ENCODE assay signal across 9 mouse cellular contexts in genomic region chr7:142088886-142089285, GRCm38 (mm10). TPM values are rescaled to one million over a fixed set of nuclear protein-coding genes. Genes with fewer than 3 reads are reported as not detected.
A peak's percentile ranks its signal among the peaks of the same experiment; 100 is the strongest.
DNase-seq lines count a peak whose midpoint lies in the region; ATAC-seq lines count a peak whose summit lies in the region.
"Had no signal": no experiment of that assay in that cellular context is flagged by ENCODE, and none has a peak within 500 bp of the region (broad histone marks: within the 10 kb centered on the region; RNA-seq: fewer than 3 reads in every experiment).

No protein-coding gene starts in this region.

- H3K9me3 ChIP-seq in kidney, embryonic 15.5 days (replicated peaks): no peaks in the 10 kb centered on the region
- H3K9me3 ChIP-seq in intestine, embryonic 15.5 days: no peaks in the 10 kb centered on the region
- H3K9me3 ChIP-seq in midbrain, embryonic 11.5 days (ENCODE audit: control insufficient read depth, low read length): no peaks in the 10 kb centered on the region

- H3K4me3 ChIP-seq in kidney, embryonic 15.5 days (replicated peaks): no peak overlapping the region
- H3K4me3 ChIP-seq in intestine, embryonic 15.5 days (replicated peaks): no peak overlapping the region
- H3K4me3 ChIP-seq in midbrain, embryonic 11.5 days (ENCODE audit: low read depth, low read length): no peak overlapping the region

- H3K9ac ChIP-seq in kidney, embryonic 15.5 days: no peak overlapping the region
- H3K9ac ChIP-seq in intestine, embryonic 15.5 days: no peak overlapping the region
- H3K9ac ChIP-seq in midbrain, embryonic 11.5 days (ENCODE audit: low read length): no peak overlapping the region

- H3K36me3 ChIP-seq in kidney, embryonic 15.5 days: no peaks in the 10 kb centered on the region
- H3K36me3 ChIP-seq in intestine, embryonic 15.5 days: peaks cover 4% of the 10 kb centered on the region
- H3K36me3 ChIP-seq in midbrain, embryonic 11.5 days (ENCODE audit: control insufficient read depth, insufficient read depth, low read length): peaks cover 4% of the 10 kb centered on the region

- ATAC-seq in kidney, embryonic 15.5 days (replicated peaks; ENCODE audit: low FRiP score): peak; percentile 59
- ATAC-seq in intestine, embryonic 15.5 days: peak; percentile 68
- peak; percentile 78 for ATAC-seq in midbrain, embryonic 11.5 days (ENCODE audit: low FRiP score)

- peaks cover 22% of the 10 kb centered on the region for H3K4me1 ChIP-seq in kidney, embryonic 15.5 days
- H3K4me1 ChIP-seq in intestine, embryonic 15.5 days (replicated peaks): peaks cover 21% of the 10 kb centered on the region
- H3K4me1 ChIP-seq in midbrain, embryonic 11.5 days (ENCODE audit: control insufficient read depth, insufficient read depth, low read length): peaks cover 48% of the 10 kb centered on the region

- 8% methylated on average over 5 of the region's 5 CpGs for WGBS in kidney, embryonic 15.5 days
- 18% methylated on average over 5 of the region's 5 CpGs for WGBS in intestine, embryonic 15.5 days
- WGBS in midbrain, embryonic 11.5 days: 1% methylated on average over 5 of the region's 5 CpGs

- peaks cover 55% of the 10 kb centered on the region for H3K27me3 ChIP-seq in kidney, embryonic 15.5 days
- H3K27me3 ChIP-seq in intestine, embryonic 15.5 days (replicated peaks): peaks cover 18% of the 10 kb centered on the region
- H3K27me3 ChIP-seq in midbrain, embryonic 11.5 days (ENCODE audit: control insufficient read depth, insufficient read depth, low read length): peaks cover 7% of the 10 kb centered on the region

- 0 out of 2 replicates have a peak overlapping the region, but pooled peaks have one; percentile 17 for H3K4me2 ChIP-seq in kidney, embryonic 15.5 days
- no peak overlapping the region for H3K4me2 ChIP-seq in intestine, embryonic 15.5 days (replicated peaks)
- no peak overlapping the region for H3K4me2 ChIP-seq in midbrain, embryonic 11.5 days

- DNase-seq in kidney, adult 8-10 months: no peak
- peak; percentile 39 to 42 for DNase-seq in adrenal gland, adult 18-20 months (ENCODE audit: low spot score in 2 of 2)
- peak; percentile 54 for DNase-seq in embryo, embryonic 11.5 days (ENCODE audit: low read depth, low spot score)
- peak; percentile 94 for DNase-seq in midbrain, embryonic 11.5 days (ENCODE audit: low spot score, missing footprints)
- DNase-seq in testis, postnatal 10 days (ENCODE audit: low spot score): no peak
- DNase-seq in thymus, postnatal 4 days: no peak

- no peak overlapping the region for H3K27ac ChIP-seq in kidney, embryonic 15.5 days
- no peak overlapping the region for H3K27ac ChIP-seq in intestine, embryonic 15.5 days
- H3K27ac ChIP-seq in midbrain, embryonic 11.5 days (ENCODE audit: low read depth, low read length): peak overlapping the region; percentile 68

RNA-seq across cellular contexts. Expression of gene Dusp8, which starts 6.8 kb away (rescaled TPM):
- polyA plus RNA-seq in kidney, embryonic 15.5 days (2015; fragmentation: Nextera tagmentation; extraction: Ambion mirVana): 2.6 and 2.9 TPM in 2 replicates
- total RNA-seq in adrenal gland, adult 18-20 months (2021): 10 to 100 TPM in 1 of 2 experiments, 1 to 10 TPM in 1; 8.9 to 23.6 TPM
- polyA plus RNA-seq in intestine, embryonic 15.5 days (2015; fragmentation: Nextera tagmentation; extraction: Ambion mirVana): 6.6 TPM in 2 replicates
- 14.5 and 15.7 TPM in 2 replicates for polyA plus RNA-seq in midbrain, embryonic 11.5 days (2014; fragmentation: Nextera tagmentation; extraction: Ambion mirVana)

RNA-seq across cellular contexts. Expression of gene Mob2, which starts 28.0 kb away (rescaled TPM):
- 62.3 and 66.9 TPM in 2 replicates for polyA plus RNA-seq in kidney, embryonic 15.5 days (2015; fragmentation: Nextera tagmentation; extraction: Ambion mirVana)
- 10 to 100 TPM; 45.2 to 58.8 TPM for total RNA-seq in adrenal gland, adult 18-20 months (2021)
- 57.8 and 61.8 TPM in 2 replicates for polyA plus RNA-seq in intestine, embryonic 15.5 days (2015; fragmentation: Nextera tagmentation; extraction: Ambion mirVana)
- 59.2 and 60.2 TPM in 2 replicates for polyA plus RNA-seq in midbrain, embryonic 11.5 days (2014; fragmentation: Nextera tagmentation; extraction: Ambion mirVana)

RNA-seq across cellular contexts. Expression of gene Gm45618, which starts 31.6 kb away (rescaled TPM):
- not detected in 2 replicates for polyA plus RNA-seq in kidney, embryonic 15.5 days (2015; fragmentation: Nextera tagmentation; extraction: Ambion mirVana)
- total RNA-seq in adrenal gland, adult 18-20 months (2021): not detected
- polyA plus RNA-seq in intestine, embryonic 15.5 days (2015; fragmentation: Nextera tagmentation; extraction: Ambion mirVana): not detected in 2 replicates
- polyA plus RNA-seq in midbrain, embryonic 11.5 days (2014; fragmentation: Nextera tagmentation; extraction: Ambion mirVana): not detected in 2 replicates
- polyA plus RNA-seq: heart, embryonic 16.5 days had no signal

RNA-seq across cellular contexts. Expression of gene Gm39115, which starts 46.9 kb away (rescaled TPM):
- not detected in 2 replicates for polyA plus RNA-seq in kidney, embryonic 15.5 days (2015; fragmentation: Nextera tagmentation; extraction: Ambion mirVana)
- total RNA-seq in adrenal gland, adult 18-20 months (2021): not detected
- not detected in 2 replicates for polyA plus RNA-seq in intestine, embryonic 15.5 days (2015; fragmentation: Nextera tagmentation; extraction: Ambion mirVana)
- polyA plus RNA-seq in midbrain, embryonic 11.5 days (2014; fragmentation: Nextera tagmentation; extraction: Ambion mirVana): not detected in 2 replicates
- polyA plus RNA-seq: heart, embryonic 16.5 days had no signal

RNA-seq across cellular contexts. Expression of gene Gm45337, which starts 55.5 kb away (rescaled TPM):
- not detected in 2 replicates for polyA plus RNA-seq in kidney, embryonic 15.5 days (2015; fragmentation: Nextera tagmentation; extraction: Ambion mirVana)
- total RNA-seq in adrenal gland, adult 18-20 months (2021): not detected
- not detected in 2 replicates for polyA plus RNA-seq in intestine, embryonic 15.5 days (2015; fragmentation: Nextera tagmentation; extraction: Ambion mirVana)
- polyA plus RNA-seq in midbrain, embryonic 11.5 days (2014; fragmentation: Nextera tagmentation; extraction: Ambion mirVana): not detected in 2 replicates
- polyA plus RNA-seq: heart, embryonic 16.5 days had no signal

Comparison
In these comparisons a context has a peak if more than half of its experiments do, and no peak if none do; other contexts are left out.
1. DNase-seq: peak in adrenal gland, adult 18-20 months (2 of 2), embryo, embryonic 11.5 days (single experiment) and midbrain, embryonic 11.5 days (single experiment); none in kidney, adult 8-10 months (0 of 2), testis, postnatal 10 days (single experiment) and thymus, postnatal 4 days (single experiment).
2. Peak in every context shown above with its lines, with median percentiles within 50 percentile points of each other: ATAC-seq.